Mouse (Mus musculus) T-helper 17 cell (primary cell): ENCODE measurements at regions not wholly inside any gene's neighbourhood (a gene's known extent, or its start where the extent isn't known, plus 50 kb on each side); places are given as distances from the start of the nearest gene placed in this dataset.

ENCODE experiments used
- in situ Hi-C, 2 experiments: fragments of 300-600 bp; cut with MboI, MseI; formaldehyde crosslinking; loops; 1 replicate in 1 of 2; 2 replicates in 1 of 2; pipeline ENCODE4 v1.15.1; 2025; ENCODE audit warnings: high pct_unique_total_duplicates in 2 of 2

DNA sequence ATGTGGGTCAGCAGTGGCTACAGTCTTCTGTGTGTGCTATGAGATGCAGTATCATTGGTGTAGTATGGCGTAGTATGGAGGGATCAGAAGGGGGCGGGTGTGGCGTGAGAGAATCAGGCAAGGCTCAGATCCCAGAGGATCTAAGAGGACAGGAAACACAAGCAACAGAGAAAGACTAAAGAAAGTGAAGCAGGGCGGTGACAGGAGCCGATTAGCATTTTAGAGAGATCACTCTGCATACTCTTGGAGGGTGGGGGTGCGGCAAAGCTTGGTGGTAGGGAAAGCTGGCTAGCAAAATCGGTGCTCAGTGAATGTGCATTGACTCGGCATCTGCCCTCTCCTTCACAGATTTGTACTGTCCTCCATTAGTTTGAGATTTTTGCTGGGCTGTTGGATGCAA, 93.1 kb upstream of the Mphosph6 start:
- in situ Hi-C loops: no loop called here

DNA sequence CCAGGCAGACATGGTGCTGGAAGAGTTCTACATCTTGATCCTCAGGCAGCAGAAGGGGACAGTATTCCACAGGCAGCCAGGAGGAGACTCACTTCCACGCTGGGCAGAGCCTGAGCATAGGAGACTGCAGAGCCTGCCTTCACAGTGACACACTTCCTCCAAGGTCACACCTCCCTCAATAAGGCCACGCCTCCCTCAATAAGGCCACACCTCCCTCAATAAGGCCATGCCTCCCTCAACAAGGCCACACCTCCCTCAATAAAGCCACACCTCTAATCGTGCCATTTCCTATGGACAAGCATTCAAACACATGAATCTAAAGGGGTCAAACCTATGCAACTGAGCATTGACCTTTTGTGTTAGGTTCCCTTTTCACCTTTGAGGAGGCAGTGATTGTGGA, 88.5 kb upstream of the Mphosph6 start:
- in situ Hi-C loops: no loop called here

DNA sequence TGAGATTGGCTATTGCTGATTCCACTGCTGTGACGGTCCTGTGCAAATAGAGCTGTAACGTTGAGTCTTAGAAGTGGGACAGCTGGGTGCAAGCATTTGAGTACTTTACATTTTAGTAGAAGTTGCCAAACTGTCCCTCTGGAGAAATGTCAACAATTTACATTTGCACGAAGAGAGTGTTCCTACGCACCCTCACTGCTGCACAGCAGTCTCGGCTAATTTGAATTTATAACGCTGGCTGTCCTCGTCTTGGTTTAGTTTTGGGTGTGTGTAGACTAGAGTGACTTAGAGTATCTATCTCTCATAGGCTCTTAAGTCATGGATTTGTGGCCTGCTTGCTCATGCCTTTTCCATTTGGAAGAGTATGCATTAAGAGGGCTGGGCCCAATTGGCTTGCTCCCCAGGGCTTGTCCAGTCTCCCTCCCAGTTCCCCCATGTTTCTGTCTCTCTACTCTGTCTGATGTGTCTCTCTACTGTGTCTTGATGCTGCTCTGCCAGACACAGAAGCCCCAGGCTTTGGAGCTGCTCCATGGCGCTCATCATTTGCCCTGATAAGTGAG, 79.8 kb upstream of the Mphosph6 start:
- in situ Hi-C loops: no loop called here

DNA sequence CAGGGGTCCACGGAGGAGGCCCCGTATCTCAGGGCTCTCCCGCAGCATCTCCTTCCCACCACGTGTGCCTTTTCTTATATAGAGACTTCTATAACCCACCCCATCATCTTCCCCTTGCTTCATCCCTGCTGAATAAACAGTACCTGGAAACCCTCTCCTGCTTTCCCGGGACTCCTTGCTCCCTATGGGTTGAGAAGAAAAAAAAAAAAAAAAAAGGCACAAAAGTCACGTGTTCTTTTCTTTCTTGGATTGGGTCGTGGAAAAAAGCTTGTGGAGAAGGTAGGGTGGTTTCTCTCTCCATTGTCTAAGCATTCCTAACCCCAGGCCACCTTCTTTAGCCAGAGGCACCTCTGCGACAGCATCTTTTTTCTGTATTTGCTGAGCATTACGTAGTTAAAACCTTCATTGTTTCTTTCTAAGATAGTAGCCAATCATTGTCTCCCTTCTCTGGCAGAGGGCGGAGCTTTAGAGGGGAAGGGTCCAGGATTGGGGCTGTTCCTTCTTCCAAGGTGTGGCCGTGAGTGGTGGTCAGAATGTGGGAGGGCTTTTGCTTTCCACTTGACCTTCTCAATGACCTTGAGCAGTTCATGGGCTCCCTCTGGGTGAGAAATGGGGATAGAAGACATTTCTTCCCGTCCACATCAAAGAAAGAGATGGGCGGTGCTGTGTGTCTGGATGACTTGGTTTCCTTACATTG, 78.7 kb upstream of the Mphosph6 start:
- in situ Hi-C loops: no loop called here

DNA sequence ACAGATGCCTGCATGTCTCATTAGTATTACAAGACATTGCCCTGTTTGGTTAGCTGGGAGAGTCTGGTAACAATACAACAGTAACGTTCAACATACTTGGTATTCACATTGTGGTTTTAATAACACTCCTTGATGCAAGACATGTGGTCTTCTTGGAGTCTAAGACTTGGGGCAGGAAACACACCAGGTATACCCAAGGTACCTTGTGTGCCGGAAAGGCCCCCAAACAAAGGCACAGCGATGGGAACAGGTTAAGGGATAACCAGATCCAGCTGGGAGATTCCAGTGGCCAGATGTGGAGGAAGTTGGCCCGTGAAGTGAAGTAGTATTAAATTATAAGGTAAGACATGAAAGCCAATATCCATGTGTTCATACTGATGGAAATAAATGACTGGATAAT, 71.9 kb upstream of the Mphosph6 start:
- in situ Hi-C loops: no loop called here

DNA sequence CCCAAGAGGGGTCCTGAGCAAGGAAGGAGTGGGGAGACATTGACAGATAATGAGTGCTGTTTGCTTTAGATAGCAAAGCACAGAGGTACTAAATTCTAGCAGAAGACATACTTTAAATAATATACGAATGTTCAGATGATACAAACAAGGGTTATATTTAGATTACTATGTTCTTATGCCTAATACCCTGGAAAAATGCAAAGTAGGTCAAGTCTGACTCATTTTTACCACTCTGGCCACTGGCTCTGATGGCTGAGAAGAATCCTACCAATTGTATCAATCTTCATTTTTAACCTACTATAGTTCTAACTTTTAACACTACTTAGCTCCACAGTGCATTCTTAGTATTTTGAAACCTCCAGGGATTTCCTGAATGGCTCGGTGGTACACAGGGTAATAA, 65.4 kb upstream of the Mphosph6 start:
- in situ Hi-C loops: loop anchor here in 1 of 2 experiments (10.0 kb wide), 1 partner anchor 222 kb away; no protein-coding TSS in a partner anchor

DNA sequence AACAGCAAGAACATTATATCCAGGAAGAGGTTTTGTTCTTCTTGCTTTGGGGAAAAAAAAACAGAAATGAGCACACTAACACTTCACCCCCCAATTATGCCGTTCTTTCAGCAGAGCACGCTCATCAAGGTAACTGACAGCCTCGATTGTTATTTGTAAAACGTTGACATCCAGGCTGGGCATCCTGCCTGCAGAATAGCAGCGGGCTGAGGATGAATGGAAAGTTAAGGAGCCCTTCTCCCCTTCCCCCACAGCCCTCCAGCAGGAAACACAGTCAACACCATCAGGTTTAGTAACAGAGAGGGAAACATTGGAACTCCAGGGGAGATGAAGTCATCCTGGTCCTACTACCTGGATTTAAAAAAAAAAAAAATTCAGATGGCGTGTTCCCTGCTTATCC, 63.3 kb upstream of the Mphosph6 start:
- in situ Hi-C loops: loop anchor here in 1 of 2 experiments (10.0 kb wide), 1 partner anchor 220 kb away; no protein-coding TSS in a partner anchor

DNA sequence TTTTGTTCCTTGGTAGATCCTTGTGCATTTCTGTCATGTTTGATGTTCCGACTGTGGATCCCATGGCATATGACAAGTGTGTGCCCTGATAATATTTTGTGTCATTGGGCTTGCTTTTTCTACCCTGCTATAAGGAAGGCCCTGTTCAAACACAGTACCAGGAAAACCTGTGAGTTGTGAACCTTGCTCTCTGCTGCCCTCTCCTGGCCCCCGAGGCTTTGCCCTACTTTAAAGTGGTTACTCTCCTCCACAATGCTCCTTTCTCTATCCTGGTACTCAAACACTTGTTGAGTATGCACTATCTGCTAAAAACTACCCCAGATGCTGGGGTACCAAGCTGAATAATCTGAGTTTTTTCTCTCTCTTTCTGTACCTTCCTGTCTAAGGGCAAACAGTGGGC, 62.1 kb upstream of the Mphosph6 start:
- in situ Hi-C loops: loop anchor here (5.0 to 10.0 kb wide), 2 partner anchors 92 to 219 kb away; no protein-coding TSS in a partner anchor

DNA sequence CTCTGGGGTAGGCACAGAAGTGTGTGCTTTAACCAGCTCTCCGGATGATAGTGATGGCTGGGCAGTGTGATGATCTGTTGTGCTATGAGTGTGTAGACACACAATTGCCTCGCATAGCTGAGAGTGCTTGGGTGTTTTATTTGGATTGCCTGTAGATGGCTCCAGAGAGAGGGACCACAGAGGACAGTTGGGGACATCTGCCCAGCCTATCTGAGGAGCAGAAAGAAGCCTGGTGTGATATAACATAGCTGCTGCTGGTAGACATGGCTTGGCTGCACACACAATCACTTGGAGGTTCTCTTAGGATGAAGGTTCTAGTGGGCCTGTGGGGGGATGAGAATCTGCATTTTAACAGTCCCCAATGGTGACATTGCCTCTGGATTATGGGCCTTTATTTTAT, 60.6 kb upstream of the Mphosph6 start:
- in situ Hi-C loops: loop anchor here (5.0 to 10.0 kb wide), 2 partner anchors 90 to 218 kb away; no protein-coding TSS in a partner anchor

DNA sequence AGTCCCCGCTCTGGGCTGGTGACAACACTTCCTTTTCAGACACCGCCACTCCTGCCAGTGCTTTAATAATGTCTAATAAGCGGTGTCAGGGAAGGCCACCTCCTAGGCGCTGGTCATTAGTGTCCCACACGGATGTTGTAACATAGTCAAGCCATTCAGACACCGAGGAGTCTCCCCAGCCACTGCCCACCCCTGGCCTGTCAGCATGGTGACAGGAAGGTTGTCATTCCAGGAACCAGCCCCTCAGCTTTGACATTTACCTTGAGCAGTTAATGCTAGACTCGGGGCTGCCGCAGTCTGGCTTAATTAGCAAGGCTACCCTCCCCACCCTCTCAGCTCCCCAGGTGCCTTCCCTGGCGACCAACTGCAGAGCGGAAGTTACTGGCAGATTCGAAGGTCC, 58.0 kb upstream of the Mphosph6 start:
- in situ Hi-C loops: loop anchor here (5.0 to 10.0 kb wide), 2 partner anchors 87 to 215 kb away; no protein-coding TSS in a partner anchor

DNA sequence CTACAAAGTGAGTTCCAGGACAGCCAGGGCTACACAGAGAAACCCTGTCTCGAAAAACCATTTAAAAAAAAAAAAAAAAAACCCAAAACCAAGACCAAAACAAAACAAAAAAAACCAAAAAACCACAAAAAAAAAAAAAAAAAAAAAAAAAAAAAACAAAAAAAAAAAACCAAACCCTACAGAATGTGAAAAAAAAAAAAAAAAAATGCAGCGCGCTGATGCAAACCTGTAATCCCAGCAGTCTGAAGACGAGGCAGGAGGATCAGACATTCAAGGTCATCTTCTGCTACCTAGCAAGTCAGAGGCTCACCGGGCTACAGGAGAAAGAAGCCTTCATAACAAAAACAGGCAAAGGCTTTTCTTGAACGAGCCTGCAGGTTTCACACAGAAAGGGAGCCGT, 57.4 kb upstream of the Mphosph6 start:
- in situ Hi-C loops: no loop called here

DNA sequence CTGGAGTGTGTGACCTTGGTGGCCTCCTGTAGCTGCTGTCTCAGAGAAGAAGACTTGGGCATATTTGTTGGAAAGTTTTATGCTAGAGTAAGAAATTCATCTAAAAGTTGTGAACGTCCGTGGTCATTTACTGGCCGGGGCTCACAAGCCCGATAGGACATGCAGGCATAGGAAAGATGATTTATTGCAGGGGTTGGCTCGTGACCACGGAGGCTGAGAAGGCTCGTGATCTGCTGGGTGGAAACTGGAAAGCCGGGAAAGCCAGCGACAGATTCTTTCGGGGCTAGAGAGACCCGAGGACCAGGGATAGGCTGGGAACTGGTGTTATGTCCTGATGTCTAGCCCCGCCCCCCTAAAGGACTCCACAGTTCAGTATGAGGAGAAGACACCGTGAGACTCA, 54.4 kb upstream of the Mphosph6 start:
- in situ Hi-C loops: no loop called here

DNA sequence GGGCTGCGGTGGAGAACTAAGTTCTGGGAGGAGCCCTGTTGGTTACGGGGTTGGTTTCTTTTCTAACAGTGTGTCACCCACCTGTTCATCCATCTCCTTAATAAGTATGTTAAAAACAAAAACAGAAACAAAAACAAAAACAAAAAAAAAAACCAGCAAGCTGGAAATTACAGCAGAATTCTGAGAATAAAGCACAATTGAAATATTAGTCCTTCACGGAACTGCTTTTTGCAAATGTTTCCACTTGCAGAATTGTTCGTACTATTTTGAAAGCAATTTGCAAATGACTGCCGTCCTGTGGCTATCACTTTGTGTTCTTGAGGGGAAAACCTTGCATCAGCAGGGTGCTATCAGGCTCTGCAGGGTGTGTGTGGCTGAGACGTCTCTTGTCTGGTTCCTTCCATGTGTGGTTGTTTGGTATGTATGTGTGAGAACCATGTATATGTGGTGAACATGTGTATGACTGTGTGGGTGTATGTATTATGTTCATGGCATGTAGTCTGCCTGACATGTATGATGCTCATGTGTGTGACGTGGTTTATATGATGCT, 53.3 kb upstream of the Mphosph6 start:
- in situ Hi-C loops: no loop called here

DNA sequence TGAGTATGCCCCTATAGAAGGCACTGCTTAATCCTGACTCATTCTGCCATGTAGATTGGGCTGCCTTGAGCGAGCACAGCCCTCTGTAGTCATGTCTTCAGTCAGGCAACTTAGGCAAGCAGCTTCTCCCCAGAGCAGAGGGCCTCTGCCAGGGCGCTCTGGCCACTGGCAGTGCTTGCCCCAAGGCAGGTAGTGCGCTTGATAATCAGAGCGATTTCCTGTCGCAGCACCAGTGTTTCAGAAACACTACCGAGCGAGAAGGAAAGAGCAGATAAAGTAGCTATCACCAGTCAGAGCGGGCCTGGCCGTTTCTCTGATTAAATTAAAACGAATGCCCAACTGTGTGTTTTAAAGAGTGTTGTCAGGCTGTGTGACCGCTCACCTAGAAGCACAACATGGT, 52.6 kb upstream of the Mphosph6 start:
- in situ Hi-C loops: no loop called here

DNA sequence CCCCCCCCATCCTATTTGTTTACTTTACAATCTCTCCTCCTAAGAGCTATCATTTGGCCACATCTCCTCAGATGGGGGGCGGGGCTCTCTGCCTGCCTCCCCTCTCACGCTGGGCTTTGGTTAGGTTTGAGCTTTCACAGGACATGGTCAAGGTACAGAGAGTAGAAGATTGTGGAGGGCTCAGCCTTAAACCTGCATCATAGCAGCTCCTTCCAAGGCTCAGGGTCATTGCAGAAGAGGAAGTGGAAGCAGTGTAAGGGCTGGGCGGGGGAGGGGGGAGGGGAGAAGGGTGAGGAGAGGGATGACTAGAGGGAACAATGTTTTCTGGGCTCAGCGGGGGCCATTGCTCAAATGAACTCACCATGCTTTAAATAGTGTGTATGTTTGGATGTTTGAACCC, 51.7 kb upstream of the Mphosph6 start:
- in situ Hi-C loops: no loop called here

DNA sequence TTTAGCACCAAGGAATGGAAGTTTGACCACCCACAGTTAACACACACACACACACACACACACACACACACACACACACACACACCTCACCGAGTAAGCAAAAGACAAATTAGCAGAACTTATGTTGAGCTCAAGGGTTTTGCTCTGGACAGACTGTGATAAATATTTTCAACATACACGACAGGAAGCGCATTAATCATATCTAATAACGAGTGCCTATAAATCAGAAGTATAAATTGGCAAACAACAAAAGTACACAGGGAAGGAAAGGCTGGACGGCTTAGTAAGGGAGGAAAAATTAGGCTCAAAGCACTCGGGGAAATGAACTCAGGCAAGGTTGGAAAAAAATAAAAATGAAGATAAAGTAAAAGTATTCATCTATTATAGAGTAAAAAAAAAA, 50.8 kb upstream of the Mphosph6 start:
- in situ Hi-C loops: no loop called here
